Mouse (Mus musculus) intestine, embryonic 16.5 days (tissue): ENCODE measurements at regions not wholly inside any gene's neighbourhood (a gene's known extent, or its start where the extent isn't known, plus 50 kb on each side); places are given as distances from the start of the nearest gene placed in this dataset.
A peak's percentile ranks its signal among the peaks of the same experiment; 100 is the strongest.

ENCODE experiments used
- ATAC-seq: fragments of 200-750 bp; cut with Nextera tagmentation; 2 replicates; pipeline ENCODE4 v1.8.0; 2017; ENCODE audit warnings: moderate TSS enrichment, moderate library complexity
- H3K27ac ChIP-seq: fragments of 300-500 bp; sonication (generic); 2 replicates; pipeline ENCODE4 v1.5.1; 2014; ENCODE audit warnings: mild to moderate bottlenecking, low read length
- H3K27me3 ChIP-seq: fragments of 300-500 bp; sonication (generic); replicated peaks from 2 replicates; pipeline ENCODE4 v1.6.1; 2014; ENCODE audit warnings: low read length, control low read depth, mixed read lengths; ENCODE audit not compliant: control insufficient read depth, insufficient read depth
- H3K36me3 ChIP-seq: fragments of 300-500 bp; sonication (generic); 2 replicates; pipeline ENCODE4 v1.6.1; 2014; ENCODE audit warnings: low read length, control low read depth; ENCODE audit not compliant: control insufficient read depth, insufficient read depth
- H3K4me1 ChIP-seq: fragments of 300-500 bp; sonication (generic); 2 replicates; pipeline ENCODE4 v1.6.1; 2014; ENCODE audit warnings: low read length, control low read depth, mixed read lengths; ENCODE audit not compliant: control insufficient read depth, insufficient read depth
- H3K4me2 ChIP-seq: fragments of 300-500 bp; sonication (generic); 2 replicates; pipeline ENCODE4 v1.6.1; 2014; ENCODE audit warnings: low read depth, low read length, control low read depth
- H3K4me3 ChIP-seq: fragments of 300-500 bp; sonication (generic); 2 replicates; pipeline ENCODE4 v1.5.1; 2014; ENCODE audit warnings: mild to moderate bottlenecking, low read length
- H3K9ac ChIP-seq: fragments of 300-500 bp; sonication (generic); 2 replicates; pipeline ENCODE4 v1.6.1; 2014; ENCODE audit warnings: low read depth, low read length
- H3K9me3 ChIP-seq: fragments of 300-500 bp; sonication (generic); 2 replicates; pipeline ENCODE4 v1.6.1; 2016; ENCODE audit warnings: low read length, control low read depth; ENCODE audit not compliant: control insufficient read depth
- WGBS: fragments of 180-500 bp; shearing (Covaris S2); extraction: QIAGEN DNeasy Blood & Tissue Kit; methylation state at CpG from one replicate; pipeline ENCODE4 v1.1.7; 2014; 5-methylcytosine and 5-hydroxymethylcytosine counted together

DNA sequence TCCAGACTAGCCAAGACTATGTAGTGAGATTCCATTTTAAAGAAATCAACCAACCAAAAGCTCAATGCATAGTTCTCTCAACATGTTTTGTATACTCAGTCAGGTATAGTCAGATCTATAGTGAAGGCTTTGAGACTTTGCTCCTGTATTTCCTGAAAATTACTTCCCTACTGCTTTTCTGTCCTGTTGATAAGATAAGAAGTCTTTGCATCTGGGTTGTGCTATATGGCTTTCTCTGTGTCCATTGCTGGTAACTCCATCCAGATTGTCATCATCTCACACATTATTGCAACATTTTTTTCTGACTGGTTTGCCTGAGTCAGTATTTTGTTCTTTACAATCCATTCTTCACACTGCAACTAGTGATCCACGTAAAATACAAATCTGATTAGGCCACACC is 74.0 kb downstream of the Agtr2 start:
- WGBS, result 49% methylated on average over 1 of the region's 1 CpGs
- no peak overlapping the region for H3K4me2 ChIP-seq
- H3K4me3 ChIP-seq, result no peak overlapping the region
- H3K36me3 ChIP-seq, result no peaks in the 10 kb centered on the region
- H3K9me3 ChIP-seq, result no peaks in the 10 kb centered on the region
- no peaks in the 10 kb centered on the region for H3K27me3 ChIP-seq
- H3K27ac ChIP-seq, result no peak overlapping the region
- peak; percentile 96 for ATAC-seq
- H3K4me1 ChIP-seq, result no peaks in the 10 kb centered on the region
- no peak overlapping the region for H3K9ac ChIP-seq

DNA sequence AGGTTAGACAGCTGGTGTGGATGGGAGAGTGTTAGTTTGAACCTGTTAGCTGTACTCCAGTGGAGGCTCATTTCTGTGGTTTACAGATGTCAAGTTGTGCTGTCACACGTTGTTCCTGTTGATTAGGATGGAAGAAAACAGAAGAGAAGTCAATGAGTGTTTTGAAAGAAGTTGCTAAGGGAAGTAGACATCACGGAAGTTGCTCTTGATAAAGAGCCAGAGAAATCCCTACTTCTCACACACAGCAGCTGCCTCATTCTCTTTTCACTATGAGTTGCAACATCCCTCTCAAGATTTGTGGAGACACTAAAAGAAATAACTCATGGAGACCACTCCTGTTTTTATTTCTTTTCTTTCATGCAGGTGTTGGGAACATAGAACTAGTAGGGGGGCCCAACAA is 82.3 kb downstream of the Agtr2 start:
- no peak overlapping the region for H3K27ac ChIP-seq
- H3K36me3 ChIP-seq, result no peaks in the 10 kb centered on the region
- H3K4me2 ChIP-seq, result no peak overlapping the region
- H3K27me3 ChIP-seq, result no peaks in the 10 kb centered on the region
- H3K9me3 ChIP-seq, result no peaks in the 10 kb centered on the region
- no peak for ATAC-seq
- H3K4me1 ChIP-seq, result no peaks in the 10 kb centered on the region
- no peak overlapping the region for H3K9ac ChIP-seq
- WGBS, result 58% methylated on average over 2 of the region's 2 CpGs
- no peak overlapping the region for H3K4me3 ChIP-seq

DNA sequence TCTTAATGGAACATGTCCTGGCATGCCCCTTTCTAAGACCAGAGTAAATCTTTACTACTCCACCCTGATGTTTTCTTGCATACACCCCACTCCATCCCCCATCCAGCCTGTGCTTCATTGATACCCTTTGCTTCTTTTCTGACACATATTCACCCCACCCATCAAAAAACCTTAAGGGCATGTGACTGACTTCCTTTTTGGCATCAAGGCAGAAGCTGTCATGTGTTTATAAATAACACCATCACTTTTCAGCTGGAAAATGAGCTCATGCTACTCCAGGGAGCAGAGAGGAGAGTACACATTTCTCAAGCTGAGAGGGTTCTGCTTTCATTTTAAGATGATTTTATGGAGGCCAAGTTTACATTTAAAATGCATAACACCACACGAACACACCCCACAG is 83.2 kb downstream of the Agtr2 start:
- H3K9me3 ChIP-seq, result no peaks in the 10 kb centered on the region
- WGBS, result 38% methylated on average over 1 of the region's 1 CpGs
- H3K4me1 ChIP-seq, result no peaks in the 10 kb centered on the region
- H3K27ac ChIP-seq, result no peak overlapping the region
- H3K36me3 ChIP-seq, result no peaks in the 10 kb centered on the region
- H3K9ac ChIP-seq, result no peak overlapping the region
- no peak for ATAC-seq
- H3K4me2 ChIP-seq, result no peak overlapping the region
- no peak overlapping the region for H3K4me3 ChIP-seq
- no peaks in the 10 kb centered on the region for H3K27me3 ChIP-seq

DNA sequence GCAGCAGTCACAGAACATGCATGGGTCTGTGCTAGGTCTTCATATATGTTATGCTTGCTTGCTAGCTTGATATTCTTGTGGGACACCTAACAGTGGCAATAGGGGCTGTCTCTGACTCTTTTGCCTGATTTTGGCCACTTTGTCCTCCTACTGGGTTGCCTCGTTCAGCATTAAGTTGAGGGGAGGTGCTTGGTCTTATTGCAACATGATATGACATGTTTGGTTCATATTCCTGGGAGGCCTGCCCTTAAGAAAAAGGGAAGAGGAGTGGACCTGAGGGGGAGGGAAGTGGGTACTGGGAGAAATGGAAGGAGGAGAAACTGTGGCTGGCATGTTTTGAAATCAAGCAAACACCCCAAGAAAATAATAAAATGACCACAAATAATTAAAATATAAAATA is 83.6 kb downstream of the Agtr2 start:
- no peak overlapping the region for H3K9ac ChIP-seq
- no peaks in the 10 kb centered on the region for H3K9me3 ChIP-seq
- 60% methylated on average over 1 of the region's 1 CpGs for WGBS
- no peak overlapping the region for H3K4me2 ChIP-seq
- no peaks in the 10 kb centered on the region for H3K27me3 ChIP-seq
- H3K4me1 ChIP-seq, result no peaks in the 10 kb centered on the region
- ATAC-seq, result no peak
- H3K27ac ChIP-seq, result no peak overlapping the region
- no peak overlapping the region for H3K4me3 ChIP-seq
- H3K36me3 ChIP-seq, result no peaks in the 10 kb centered on the region

DNA sequence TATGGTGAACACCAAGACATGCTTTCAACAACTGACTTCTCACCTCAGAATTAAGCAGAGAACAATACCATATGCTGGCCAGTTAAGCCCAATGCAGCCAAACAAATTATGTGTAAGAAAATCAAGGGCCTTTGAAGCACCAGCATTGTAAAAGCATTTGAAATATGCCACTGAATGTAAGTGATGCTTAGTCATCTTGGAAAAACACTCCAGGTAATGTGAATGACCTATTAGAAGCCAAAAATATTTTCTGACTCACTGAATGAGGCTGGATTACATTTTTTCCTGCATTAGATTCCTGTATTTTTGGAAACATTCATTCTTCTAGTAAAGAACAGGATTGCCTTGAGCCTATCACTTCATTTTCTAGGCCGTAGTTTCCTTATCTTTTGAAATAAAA is 95.6 kb downstream of the Agtr2 start:
- no peak overlapping the region for H3K27ac ChIP-seq
- ATAC-seq, result no peak
- H3K4me3 ChIP-seq, result no peak overlapping the region
- no peaks in the 10 kb centered on the region for H3K36me3 ChIP-seq
- H3K9ac ChIP-seq, result no peak overlapping the region
- no peak overlapping the region for H3K4me2 ChIP-seq
- H3K4me1 ChIP-seq, result no peaks in the 10 kb centered on the region
- 87% methylated on average over 1 of the region's 1 CpGs for WGBS
- H3K27me3 ChIP-seq, result no peaks in the 10 kb centered on the region
- no peaks in the 10 kb centered on the region for H3K9me3 ChIP-seq

DNA sequence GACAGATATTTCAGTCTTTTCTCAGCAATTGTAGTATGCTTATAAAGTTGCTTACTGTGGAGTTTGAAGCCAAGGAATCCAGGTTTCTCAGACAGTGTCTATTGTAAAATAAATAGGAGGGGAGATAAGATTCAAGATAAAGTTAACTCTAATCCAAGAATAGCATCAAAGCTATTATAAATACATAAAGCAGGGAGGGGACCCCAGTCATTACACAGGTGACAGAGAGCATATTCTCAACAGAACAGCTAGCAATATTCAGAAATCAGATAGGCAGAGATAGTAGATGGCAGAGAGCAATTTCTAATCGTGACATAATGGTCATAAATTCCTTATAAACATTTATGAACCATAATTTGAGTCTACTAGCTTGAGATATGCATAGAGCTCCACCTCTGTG is 101.7 kb downstream of the Agtr2 start:
- no peaks in the 10 kb centered on the region for H3K27me3 ChIP-seq
- no peak overlapping the region for H3K9ac ChIP-seq
- no peak overlapping the region for H3K4me2 ChIP-seq
- ATAC-seq, result peak; percentile 97
- H3K4me1 ChIP-seq, result no peaks in the 10 kb centered on the region
- no peaks in the 10 kb centered on the region for H3K36me3 ChIP-seq
- no peak overlapping the region for H3K27ac ChIP-seq
- H3K9me3 ChIP-seq, result no peaks in the 10 kb centered on the region
- H3K4me3 ChIP-seq, result no peak overlapping the region
- WGBS, result 45% methylated on average over 1 of the region's 1 CpGs

DNA sequence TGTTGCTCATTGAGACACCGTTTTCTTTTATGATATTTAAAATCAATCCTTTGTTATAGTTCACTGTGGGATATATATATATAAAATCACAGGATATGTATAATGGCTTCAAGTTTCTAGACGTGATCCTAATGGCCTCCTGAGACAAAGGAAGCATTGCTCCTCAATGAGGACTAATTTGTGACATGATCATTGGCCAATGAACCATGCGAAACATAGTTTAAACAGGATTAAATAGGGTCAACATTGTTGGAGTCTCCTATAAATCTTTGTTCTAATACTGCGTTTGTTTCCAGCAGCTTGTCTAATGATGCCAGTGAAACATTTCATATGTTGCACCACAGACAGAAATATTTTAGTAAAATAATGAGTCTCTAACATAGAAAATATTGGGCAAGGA is 105.5 kb downstream of the Agtr2 start:
- no peak overlapping the region for H3K27ac ChIP-seq
- WGBS, result 76% methylated on average over 4 of the region's 4 CpGs
- no peak for ATAC-seq

More for the DNA sequence above, 105.5 kb downstream of the Agtr2 start:
- Histone ChIP-seq H3K4me1 (no peaks in the 10 kb centered on the region), H3K4me2 (no peak overlapping the region), H3K4me3 (no peak overlapping the region), H3K27me3 (no peaks in the 10 kb centered on the region), H3K36me3 (no peaks in the 10 kb centered on the region), H3K9me3 (no peaks in the 10 kb centered on the region), H3K9ac (no peak overlapping the region)
